Mouse (Mus musculus) brain, embryonic 14.5 days (tissue): ENCODE measurements at regions not wholly inside any gene's neighbourhood (a gene's known extent, or its start where the extent isn't known, plus 50 kb on each side); places are given as distances from the start of the nearest gene placed in this dataset.

Experiments used
- CTCF ChIP-seq: fragments of 200-500 bp; IDR thresholded peaks from 2 replicates; pipeline ENCODE4 v1.5.1; 2012; ENCODE audit warnings: inconsistent platforms, mild to moderate bottlenecking, moderate library complexity, borderline replicate concordance; ENCODE audit not compliant: insufficient read depth, insufficient read length; ENCODE audit errors: extremely low read depth
- POLR2A ChIP-seq: fragments of 200-500 bp; IDR thresholded peaks from 2 replicates; pipeline ENCODE4 v1.6.1; 2012; ENCODE audit warnings: mild to moderate bottlenecking, inconsistent platforms, borderline replicate concordance; ENCODE audit not compliant: poor library complexity, insufficient read depth, insufficient read length, severe bottlenecking; ENCODE audit errors: extremely low read depth

DNA sequence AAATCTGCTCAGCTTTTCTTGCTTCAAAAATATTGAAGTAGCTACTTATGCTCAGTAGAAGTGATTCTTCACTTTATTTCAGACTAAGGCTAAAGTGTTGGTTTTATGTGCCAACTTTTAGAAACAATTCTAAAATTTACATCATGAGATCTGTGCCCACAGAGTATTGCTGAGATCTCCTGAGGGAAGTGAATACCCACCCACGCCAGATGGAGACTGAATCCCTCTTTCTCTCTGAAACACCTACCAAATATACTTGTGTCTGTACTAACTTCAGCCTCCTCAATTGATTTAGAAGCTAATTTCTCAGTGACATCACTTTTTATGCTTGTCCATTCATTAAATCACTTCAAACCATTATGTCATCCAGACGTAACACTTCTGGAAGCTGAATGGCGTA is 495.0 kb downstream of the Mettl4 start:
- TF ChIP-seq CTCF (no peak), POLR2A (no peak)
